Mouse (Mus musculus) lung, embryonic 14.5 days (tissue): ENCODE results near the gene Syngr3. TPM values are rescaled to one million over a fixed set of nuclear protein-coding genes. Genes with fewer than 3 reads are reported as not detected.

ENCODE experiments used
- ATAC-seq: fragments of 200-750 bp; cut with Nextera tagmentation; 2 replicates; pipeline ENCODE4 v1.8.0; 2017; ENCODE audit warnings: mild to moderate bottlenecking, moderate TSS enrichment, moderate library complexity; ENCODE audit not compliant: insufficient read depth
- DNase-seq: peaks from one replicate; pipeline ENCODE4 v3.0.0-alpha.2; 2015
- H3K27ac ChIP-seq: fragments of 300-500 bp; sonication (generic); 2 replicates; pipeline ENCODE4 v1.5.1; 2014; ENCODE audit warnings: low read depth, mild to moderate bottlenecking, moderate library complexity
- H3K27me3 ChIP-seq: fragments of 300-500 bp; sonication (generic); 2 replicates; pipeline ENCODE4 v1.6.1; 2014; ENCODE audit warnings: low read length, control low read depth; ENCODE audit not compliant: insufficient read depth
- H3K36me3 ChIP-seq: fragments of 300-500 bp; sonication (generic); 2 replicates; pipeline ENCODE4 v1.6.1; 2014; ENCODE audit warnings: control low read depth; ENCODE audit not compliant: insufficient read depth
- H3K4me1 ChIP-seq: fragments of 300-500 bp; sonication (generic); 2 replicates; pipeline ENCODE4 v1.6.1; 2014; ENCODE audit warnings: antibody characterized with exemption, control low read depth; ENCODE audit not compliant: insufficient read depth
- H3K4me2 ChIP-seq: fragments of 300-500 bp; sonication (generic); 2 replicates; pipeline ENCODE4 v1.6.1; 2014; ENCODE audit warnings: mild to moderate bottlenecking
- H3K4me3 ChIP-seq: fragments of 300-500 bp; sonication (generic); 2 replicates; pipeline ENCODE4 v1.5.1; 2014; ENCODE audit warnings: low read depth, low read length
- H3K9ac ChIP-seq: fragments of 300-500 bp; sonication (generic); 2 replicates; pipeline ENCODE4 v1.6.1; 2014
- H3K9me3 ChIP-seq: fragments of 300-500 bp; sonication (generic); 2 replicates; pipeline ENCODE4 v1.6.1; 2016; ENCODE audit warnings: low read depth, low read length, control low read depth
- CTCF ChIP-seq: IDR thresholded peaks from 2 replicates; pipeline ENCODE4 v1.5.1; 2016; ENCODE audit warnings: antibody characterized with exemption, low read depth
- WGBS: fragments of 180-500 bp; shearing (Covaris S2); extraction: QIAGEN DNeasy Blood & Tissue Kit; methylation state at CpG from one replicate; pipeline ENCODE4 v1.1.7; 2014; 5-methylcytosine and 5-hydroxymethylcytosine counted together
- polyA plus RNA-seq: library from polyadenylated mRNA; unstranded; fragments of >200 nt; fragmentation: Nextera tagmentation; extraction: Ambion mirVana; gene quantifications from 2 replicates; pipeline ENCODE4 v1.2.1, GENCODE M21; 2014

Syngr3 gene
- polyA plus RNA-seq, 1 experiment from 2014 or later: 0.83 TPM

GRCm38 (mm10) chr17:24644875-24645721, 44.7 kb downstream of the Syngr3 start:
- H3K36me3 ChIP-seq: peaks cover 18% of the 10 kb centered on the region; the same call in 1 of the 2 replicates
- ATAC-seq (no peak), DNase-seq (no peak)
- H3K4me1 ChIP-seq: peaks cover 20% of the 10 kb centered on the region
- no peaks in the 10 kb centered on the region for H3K27me3 ChIP-seq
- H3K27ac ChIP-seq: peak overlapping the region; percentile 84
- no peak for TF ChIP-seq CTCF
- H3K9me3 ChIP-seq: no peaks in the 10 kb centered on the region
- peak overlapping the region; percentile 38 for H3K4me2 ChIP-seq
- WGBS: 69% methylated on average over 9 of the region's 9 CpGs
- H3K9ac ChIP-seq: peak overlapping the region; percentile 26; the same call in 1 of the 2 replicates
- no peak overlapping the region for H3K4me3 ChIP-seq

GRCm38 (mm10) chr17:24644030-24644715, 45.6 kb downstream of the Syngr3 start:
- no peaks in the 10 kb centered on the region for H3K9me3 ChIP-seq
- ATAC-seq: peak; percentile 47; the same call in 1 of the 2 replicates
- no peak overlapping the region; the same call in 1 of the 2 replicates for H3K4me3 ChIP-seq
- peaks cover 27% of the 10 kb centered on the region; the same call in 1 of the 2 replicates for H3K36me3 ChIP-seq
- no peak for TF ChIP-seq CTCF
- peak; percentile 56 for DNase-seq
- H3K4me2 ChIP-seq: peak overlapping the region; percentile 38
- H3K27me3 ChIP-seq: no peaks in the 10 kb centered on the region
- peak overlapping the region; percentile 40 for H3K9ac ChIP-seq
- H3K27ac ChIP-seq: peak overlapping the region; percentile 84
- 28% methylated on average over 7 of the region's 7 CpGs for WGBS
- H3K4me1 ChIP-seq: peaks cover 22% of the 10 kb centered on the region

GRCm38 (mm10) chr17:24642791-24643343, 46.9 kb downstream of the Syngr3 start:
- no peak overlapping the region for H3K9ac ChIP-seq

GRCm38 (mm10) chr17:24641944-24642343, 47.8 kb downstream of the Syngr3 start:
- WGBS: 91% methylated on average over 14 of the region's 14 CpGs
- H3K4me1 ChIP-seq: peaks cover 20% of the 10 kb centered on the region
- H3K9me3 ChIP-seq: no peaks in the 10 kb centered on the region
- H3K36me3 ChIP-seq: peaks cover 35% of the 10 kb centered on the region; the same call in 1 of the 2 replicates
- ATAC-seq: no peak
- H3K4me3 ChIP-seq: no peak overlapping the region
- H3K27me3 ChIP-seq: no peaks in the 10 kb centered on the region
- no peak overlapping the region for H3K4me2 ChIP-seq
- DNase-seq: no peak
- no peak overlapping the region for H3K27ac ChIP-seq
- H3K9ac ChIP-seq: no peak overlapping the region
- no peak for TF ChIP-seq CTCF

More at GRCm38 (mm10) chr17:24642791-24643343, 46.9 kb downstream of the Syngr3 start:
- Histone ChIP-seq H3K9me3 (no peaks in the 10 kb centered on the region), H3K4me1 (peaks cover 20% of the 10 kb centered on the region), H3K27ac (no peak overlapping the region), H3K27me3 (no peaks in the 10 kb centered on the region), H3K4me2 (no peak overlapping the region), H3K36me3 (peaks cover 35% of the 10 kb centered on the region; the same call in 1 of the 2 replicates), H3K4me3 (no peak overlapping the region)
- WGBS: 64% methylated on average over 6 of the region's 6 CpGs
- TF ChIP-seq CTCF: no peak
- no peak for DNase-seq
- ATAC-seq: no peak

GRCm38 (mm10) chr17:24640581-24640980, 49.2 kb downstream of the Syngr3 start:
- peaks cover 32% of the 10 kb centered on the region; the same call in 1 of the 2 replicates for H3K36me3 ChIP-seq
- no peak overlapping the region for H3K4me3 ChIP-seq
- H3K4me1 ChIP-seq: peaks cover 20% of the 10 kb centered on the region
- H3K9me3 ChIP-seq: no peaks in the 10 kb centered on the region
- H3K27ac ChIP-seq: peak overlapping the region; percentile 89; the same call in 1 of the 2 replicates
- TF ChIP-seq CTCF: no peak
- DNase-seq (no peak), ATAC-seq (no peak)
- no peaks in the 10 kb centered on the region for H3K27me3 ChIP-seq
- WGBS: 95% methylated on average over 15 of the region's 15 CpGs
- H3K9ac ChIP-seq: no peak overlapping the region
- H3K4me2 ChIP-seq: no peak overlapping the region

- Histone ChIP-seq H3K27me3 (no peaks in the 10 kb centered on the region), H3K9ac (no peak overlapping the region), H3K9me3 (no peaks in the 10 kb centered on the region), H3K27ac (peak overlapping the region; percentile 89; the same call in 1 of the 2 replicates), H3K4me2 (no peak overlapping the region), H3K36me3 (peaks cover 32% of the 10 kb centered on the region; the same call in 1 of the 2 replicates), H3K4me1 (peaks cover 20% of the 10 kb centered on the region), H3K4me3 (no peak overlapping the region)
- DNase-seq (no peak), ATAC-seq (no peak)
- no peak for TF ChIP-seq CTCF
- 86% methylated on average over 7 of the region's 7 CpGs for WGBS
Observed at GRCm38 (mm10) chr17:24640119-24640518, 49.6 kb downstream of the Syngr3 start.
